ENCODE assay signal across 9 mouse cellular contexts in the genomic region with DNA sequence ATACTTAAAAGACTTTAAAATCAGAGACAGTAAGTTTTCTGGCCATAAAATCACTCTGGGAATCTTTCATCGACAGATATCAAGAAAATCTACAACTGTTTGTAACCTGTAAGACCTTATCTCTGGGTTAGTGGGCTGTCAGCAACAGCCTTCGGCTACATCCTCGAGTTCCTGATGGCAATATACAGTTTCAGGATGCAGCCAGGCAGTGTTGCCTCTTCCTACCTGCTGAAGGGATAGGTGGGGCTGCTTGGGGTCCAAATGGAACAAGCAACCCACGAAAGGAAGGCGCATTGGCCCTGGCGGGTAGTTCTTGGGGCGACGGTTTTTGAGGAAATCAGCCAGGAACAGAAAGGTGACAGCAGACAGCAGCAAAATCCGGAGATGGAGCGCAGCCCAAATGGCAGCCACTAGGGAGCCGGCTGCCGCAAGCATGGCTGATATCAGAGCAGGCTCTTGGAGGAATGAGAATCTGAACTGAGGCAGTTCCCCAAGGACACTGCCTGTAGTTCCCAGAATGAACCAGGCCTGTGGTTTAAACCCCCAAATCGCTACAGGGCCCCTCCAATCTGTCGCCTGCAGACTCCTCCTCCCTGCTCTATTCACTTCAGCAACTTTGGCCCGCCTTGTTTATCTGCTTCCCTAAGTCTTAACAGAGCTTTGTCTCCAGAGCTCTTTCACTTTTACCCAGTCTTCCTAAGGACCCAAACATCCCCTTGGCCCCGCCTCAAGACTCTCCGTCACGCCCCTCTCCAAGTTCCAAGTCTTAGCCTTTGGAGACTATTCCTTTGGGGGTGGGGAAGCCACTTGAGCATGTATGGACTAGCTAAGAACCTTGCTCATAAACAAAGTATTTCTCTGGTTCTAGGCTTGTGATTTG. TPM values are rescaled to one million over a fixed set of nuclear protein-coding genes. Genes with fewer than 3 reads are reported as not detected.
DNase-seq lines count a peak whose midpoint lies in the region; ATAC-seq lines count a peak whose summit lies in the region.
"Had no signal": no experiment of that assay in that cellular context is flagged by ENCODE, and none has a peak within 500 bp of the region (broad histone marks: within the 10 kb centered on the region; RNA-seq: fewer than 3 reads in every experiment).

A gene (minus strand): TSS at position 668 of the 880 bp plus-strand sequence.

- H3K4me2 ChIP-seq in forebrain, embryonic 11.5 days (ENCODE audit: low read depth, low read length, severe bottlenecking), result peak within 1 kb of the TSS; percentile 55
- peak within 1 kb of the TSS; percentile 78 for H3K4me2 ChIP-seq in heart, embryonic 14.5 days (ENCODE audit: low read length)
- H3K4me2 ChIP-seq in liver, embryonic 15.5 days, result peak within 1 kb of the TSS; percentile 40
- peak within 1 kb of the TSS; percentile 59 for H3K4me2 ChIP-seq in neural tube, embryonic 12.5 days (replicated peaks)

- 6% methylated on average over 18 of the region's 18 CpGs for WGBS in forebrain, embryonic 11.5 days
- 4% methylated on average over 18 of the region's 18 CpGs for WGBS in heart, embryonic 14.5 days
- 7% methylated on average over 18 of the region's 18 CpGs for WGBS in liver, embryonic 15.5 days (ENCODE audit: insufficient replicate concordance)
- 19% methylated on average over 18 of the region's 18 CpGs for WGBS in neural tube, embryonic 12.5 days

- no peak within 1 kb of the TSS for H3K27ac ChIP-seq in forebrain, embryonic 11.5 days (ENCODE audit: low read depth, low read length)
- H3K27ac ChIP-seq in heart, embryonic 14.5 days (replicated peaks in 1 of 2; ENCODE audit: control insufficient read depth in 1 of 2, insufficient read depth in 1 of 2, low read depth in 2 of 2, low read length in 2 of 2), result peak within 1 kb of the TSS; percentile 35 to 50; a peak in 3 of 4 replicates
- no peak within 1 kb of the TSS for H3K27ac ChIP-seq in liver, embryonic 15.5 days (replicated peaks)
- H3K27ac ChIP-seq in neural tube, embryonic 12.5 days, result no peak within 1 kb of the TSS

- H3K27me3 ChIP-seq in forebrain, embryonic 11.5 days (ENCODE audit: control insufficient read depth, insufficient read depth, low read length), result no peaks in the 10 kb centered on the region
- H3K27me3 ChIP-seq in heart, embryonic 14.5 days (ENCODE audit: control insufficient read depth, insufficient read depth, low read length), result no peaks in the 10 kb centered on the region
- no peaks in the 10 kb centered on the region for H3K27me3 ChIP-seq in liver, embryonic 15.5 days
- no peaks in the 10 kb centered on the region for H3K27me3 ChIP-seq in neural tube, embryonic 12.5 days (replicated peaks)

- H3K36me3 ChIP-seq in forebrain, embryonic 11.5 days (ENCODE audit: control insufficient read depth, insufficient read depth, low read length), result no peaks in the 10 kb centered on the region
- no peaks in the 10 kb centered on the region for H3K36me3 ChIP-seq in heart, embryonic 14.5 days (ENCODE audit: control insufficient read depth, insufficient read depth, low read length)
- no peaks in the 10 kb centered on the region for H3K36me3 ChIP-seq in liver, embryonic 15.5 days (replicated peaks)
- no peaks in the 10 kb centered on the region for H3K36me3 ChIP-seq in neural tube, embryonic 12.5 days
- H3K36me3 ChIP-seq: G1E had no signal

- H3K9ac ChIP-seq in forebrain, embryonic 11.5 days (ENCODE audit: low read length), result peak within 1 kb of the TSS; percentile 58
- H3K9ac ChIP-seq in heart, embryonic 14.5 days (ENCODE audit: low read length), result peak within 1 kb of the TSS; percentile 64
- H3K9ac ChIP-seq in liver, embryonic 15.5 days, result no peak within 1 kb of the TSS
- H3K9ac ChIP-seq in neural tube, embryonic 12.5 days, result 0 out of 2 replicates have a peak within 1 kb of the TSS, but pooled peaks have one; percentile 18

- peak; percentile 36 for DNase-seq in 3134 (ENCODE audit: extremely low read depth, insufficient read length, low spot score)
- peak; percentile 45 for DNase-seq in brain, embryonic 18.5 days (ENCODE audit: low read depth, low spot score)
- peak; percentile 67 for DNase-seq in forebrain, embryonic 11.5 days (ENCODE audit: low spot score)
- peak; percentile 79 for DNase-seq in kidney, postnatal 10 days
- peak; percentile 6 for DNase-seq in thymus, postnatal 25 days

- H3K4me1 ChIP-seq in forebrain, embryonic 11.5 days (replicated peaks; ENCODE audit: control insufficient read depth, insufficient read depth, low read length), result 0 out of 2 replicates have a peak, but pooled peaks cover 2% of the 10 kb centered on the region
- peaks cover 2 to 10% of the 10 kb centered on the region in 2 experiments; a peak in 2 of 4 replicates for H3K4me1 ChIP-seq in heart, embryonic 14.5 days (ENCODE audit: control insufficient read depth in 2 of 2, insufficient read depth in 2 of 2, low read length in 2 of 2)
- H3K4me1 ChIP-seq in liver, embryonic 15.5 days (replicated peaks), result no peaks in the 10 kb centered on the region
- H3K4me1 ChIP-seq in neural tube, embryonic 12.5 days, result no peaks in the 10 kb centered on the region; the same call in 1 of the 2 replicates

- peak within 1 kb of the TSS; percentile 20 for H3K4me3 ChIP-seq in forebrain, embryonic 11.5 days (ENCODE audit: low read depth, low read length)
- H3K4me3 ChIP-seq in heart, embryonic 14.5 days (ENCODE audit: control insufficient read depth in 1 of 2, insufficient read depth in 1 of 2, low read depth in 1 of 2, low read length in 2 of 2), result peak within 1 kb of the TSS; percentile 46 to 47
- H3K4me3 ChIP-seq in liver, embryonic 15.5 days (replicated peaks), result peak within 1 kb of the TSS; percentile 18; the same call in 1 of the 2 replicates
- peak within 1 kb of the TSS; percentile 27 for H3K4me3 ChIP-seq in neural tube, embryonic 12.5 days

- H3K9me3 ChIP-seq in forebrain, embryonic 11.5 days (ENCODE audit: control insufficient read depth, low read length), result no peaks in the 10 kb centered on the region
- no peaks in the 10 kb centered on the region for H3K9me3 ChIP-seq in heart, embryonic 14.5 days (ENCODE audit: control insufficient read depth, low read length)
- H3K9me3 ChIP-seq in liver, embryonic 15.5 days (replicated peaks), result no peaks in the 10 kb centered on the region
- no peaks in the 10 kb centered on the region for H3K9me3 ChIP-seq in neural tube, embryonic 12.5 days

- peak; percentile 94 for ATAC-seq in forebrain, embryonic 11.5 days (replicated peaks; ENCODE audit: low FRiP score)
- ATAC-seq in heart, embryonic 14.5 days (ENCODE audit: insufficient number of reproducible peaks, insufficient read depth, low FRiP score, low read depth), result peak; percentile 66
- ATAC-seq in liver, embryonic 15.5 days (ENCODE audit: insufficient read depth), result no peak
- ATAC-seq in neural tube, embryonic 12.5 days (ENCODE audit: low FRiP score, low read depth), result peak; percentile 83

RNA-seq across cellular contexts. Expression of the gene that starts here (rescaled TPM):
- polyA plus RNA-seq in forebrain, embryonic 11.5 days (2014; fragmentation: Nextera tagmentation; extraction: Ambion mirVana), result 1.4 and 1.8 TPM in 2 replicates
- polyA plus RNA-seq in heart, embryonic 14.5 days (2014; fragmentation: Nextera tagmentation; extraction: Ambion mirVana), result 1.5 and 1.6 TPM in 2 replicates
- polyA plus RNA-seq in liver, embryonic 15.5 days (2015; fragmentation: Nextera tagmentation; extraction: Ambion mirVana), result 0.06 and 0.20 TPM in 2 replicates
- polyA plus RNA-seq in neural tube, embryonic 12.5 days (2016; fragmentation: Nextera tagmentation; extraction: Ambion mirVana), result 1.8 and 2.1 TPM in 2 replicates
- polyA plus RNA-seq: G1E had no signal

Comparison
In these comparisons a context has a peak if more than half of its experiments do, and no peak if none do; other contexts are left out.
1. DNase-seq: peak in every context shown above with its lines; median percentile 79 in kidney, postnatal 10 days; 67 in forebrain, embryonic 11.5 days; 45 in brain, embryonic 18.5 days; 36 in 3134; 6 in thymus, postnatal 25 days.
2. H3K27ac ChIP-seq: peak in heart, embryonic 14.5 days (2 of 2); none in forebrain, embryonic 11.5 days (single experiment), liver, embryonic 15.5 days (single experiment) and neural tube, embryonic 12.5 days (single experiment).
3. Peak in every context shown above with its lines, with median percentiles within 50 percentile points of each other: H3K4me2 ChIP-seq and H3K4me3 ChIP-seq.